Mouse (Mus musculus): ENCODE results near the gene Olfr697. TPM values are rescaled to one million over a fixed set of nuclear protein-coding genes. Genes with fewer than 3 reads are reported as not detected.

Olfr697 gene
- not detected for polyA plus RNA-seq (2017; shearing (Covaris generic))

GRCm38 (mm10) chr7:106742343-106742742 is at the start of gene Olfr697:
TSS of gene Olfr697 (minus strand) at chr7:106742443.

DNA sequence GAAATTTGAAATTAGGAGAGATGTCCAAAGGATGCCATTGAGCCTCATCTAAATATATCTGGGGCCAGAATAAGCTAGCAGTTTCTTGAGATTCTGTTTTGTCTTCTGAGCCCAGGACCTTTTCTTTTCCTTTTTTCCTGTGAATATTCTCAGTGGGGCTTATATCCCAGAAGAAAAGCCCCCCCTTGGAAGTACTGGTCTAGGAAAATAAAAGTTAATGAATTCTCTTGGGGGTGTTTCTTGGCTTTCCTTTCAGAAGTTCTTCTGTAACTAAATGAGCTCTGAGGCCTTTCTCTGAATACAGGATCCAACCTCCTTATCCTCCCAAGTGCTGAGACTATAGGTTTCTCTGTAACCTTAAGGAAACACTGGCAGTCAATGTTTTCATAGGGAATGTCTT is 13.1 kb upstream of the Olfr697 start, which contains the start of gene Olfr698:
Olfr698 (minus strand) TSS at position 101 of the 400 bp plus-strand sequence.

GRCm38 (mm10) chr7:106716296-106716695 is 25.9 kb downstream of the Olfr697 start, which contains the start of gene Olfr695:
TSS of gene Olfr695 (minus strand) at chr7:106716396.

DNA sequence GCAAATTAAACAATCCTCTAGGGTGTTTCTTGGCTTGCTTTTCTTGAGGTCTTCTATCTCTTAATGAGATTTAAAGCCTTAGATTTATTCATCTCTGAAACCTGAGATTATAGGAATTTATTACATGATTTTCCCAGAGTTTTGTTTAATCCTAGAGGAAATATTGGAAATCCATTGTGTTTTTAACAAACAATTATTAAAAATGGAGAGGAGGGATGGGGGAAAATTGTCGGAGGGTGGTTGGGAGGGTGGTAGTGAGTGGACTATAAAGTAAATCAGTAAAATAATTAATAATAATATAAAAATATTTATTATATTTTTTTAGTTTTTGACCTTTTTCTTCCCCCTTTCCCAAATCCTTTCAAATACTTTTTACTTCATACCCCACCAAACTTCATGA is 50.5 kb downstream of the Olfr697 start, which contains the start of gene Olfr694:
Olfr694 (minus strand) TSS at position 101 of the 400 bp plus-strand sequence.

Other genes with a start within 250 kb of the Olfr697 start
- not detected for gene Olfr693, start 61.9 kb downstream of the Olfr697 start, polyA plus RNA-seq (2017; shearing (Covaris generic))
- not detected for gene Olfr694, start 50.6 kb downstream of the Olfr697 start, polyA plus RNA-seq (2017; shearing (Covaris generic))
- not detected for gene Olfr695, start 26.0 kb downstream of the Olfr697 start, polyA plus RNA-seq (2017; shearing (Covaris generic))
- not detected for gene Olfr698, start 13.0 kb upstream of the Olfr697 start, polyA plus RNA-seq (2017; shearing (Covaris generic))
- not detected for gene Olfr699, start 50.8 kb upstream of the Olfr697 start, polyA plus RNA-seq (2017; shearing (Covaris generic))
- not detected for gene Olfr700, start 66.4 kb upstream of the Olfr697 start, polyA plus RNA-seq (2017; shearing (Covaris generic))
- not detected for gene Olfr701, start 71.7 kb upstream of the Olfr697 start, polyA plus RNA-seq (2017; shearing (Covaris generic))
- gene Olfr702, start 91.5 kb upstream of the Olfr697 start, polyA plus RNA-seq (2017; shearing (Covaris generic)), result not detected
- gene Olfr703, start 100.9 kb upstream of the Olfr697 start, polyA plus RNA-seq (2017; shearing (Covaris generic)), result not detected
- gene Olfr704, start 120.7 kb upstream of the Olfr697 start, polyA plus RNA-seq (2017; shearing (Covaris generic)), result not detected
- not detected for gene Olfr705, start 134.4 kb upstream of the Olfr697 start, polyA plus RNA-seq (2017; shearing (Covaris generic))
- not detected for gene Olfr706, start 145.7 kb upstream of the Olfr697 start, polyA plus RNA-seq (2017; shearing (Covaris generic))
- not detected for gene Olfr707, start 158.8 kb upstream of the Olfr697 start, polyA plus RNA-seq (2017; shearing (Covaris generic))
- not detected for gene Olfr1532-ps1, start 165.6 kb upstream of the Olfr697 start, polyA plus RNA-seq (2017; shearing (Covaris generic))
- not detected for gene Olfr709-ps1, start 189.8 kb upstream of the Olfr697 start, polyA plus RNA-seq (2017; shearing (Covaris generic))
- gene Olfr710, start 205.9 kb upstream of the Olfr697 start, polyA plus RNA-seq (2017; shearing (Covaris generic)), result not detected
- gene Olfr6, start 221.5 kb upstream of the Olfr697 start, polyA plus RNA-seq (2017; shearing (Covaris generic)), result not detected
- gene Olfr711, start 233.0 kb upstream of the Olfr697 start, polyA plus RNA-seq (2017; shearing (Covaris generic)), result not detected

All from CD4-positive, CD25-positive, alpha-beta regulatory T cell, adult 9 weeks (primary cell).